Mouse (Mus musculus) heart, postnatal 0 days (tissue): ENCODE measurements around the gene Ctrl. TPM values are rescaled to one million over a fixed set of nuclear protein-coding genes. Genes with fewer than 3 reads are reported as not detected.

Experiments
- ATAC-seq: fragments of 200-750 bp; cut with Nextera tagmentation; 2 replicates; pipeline ENCODE4 v1.8.0; 2017; ENCODE audit warnings: low read depth, moderate number of reproducible peaks, moderate library complexity; ENCODE audit not compliant: insufficient read depth
- DNase-seq: peaks from one replicate; pipeline ENCODE4 v3.0.0-alpha.2; 2016; ENCODE audit warnings: low spot score
- H3K27ac ChIP-seq: fragments of 300-500 bp; sonication (generic); 2 replicates; pipeline ENCODE4 v1.5.1; 2014; ENCODE audit warnings: low read depth, mild to moderate bottlenecking
- H3K27me3 ChIP-seq: fragments of 300-500 bp; sonication (generic); 2 replicates; pipeline ENCODE4 v1.6.1; 2014; ENCODE audit warnings: low read length, mixed read lengths; ENCODE audit not compliant: control insufficient read depth, insufficient read depth
- H3K36me3 ChIP-seq: fragments of 300-500 bp; sonication (generic); replicated peaks from 2 replicates; pipeline ENCODE4 v1.6.1; 2014; ENCODE audit warnings: low read length, mixed read lengths; ENCODE audit not compliant: control insufficient read depth, insufficient read depth
- H3K4me1 ChIP-seq: fragments of 300-500 bp; sonication (generic); 2 replicates; pipeline ENCODE4 v1.6.1; 2014; ENCODE audit warnings: antibody characterized with exemption; ENCODE audit not compliant: control insufficient read depth, insufficient read depth
- H3K4me2 ChIP-seq: fragments of 300-500 bp; sonication (generic); 2 replicates; pipeline ENCODE4 v1.6.1; 2014; ENCODE audit warnings: low read depth, mild to moderate bottlenecking, low read length, moderate library complexity
- H3K4me3 ChIP-seq: fragments of 300-500 bp; sonication (generic); 2 replicates; pipeline ENCODE4 v1.5.1; 2014; ENCODE audit warnings: low read depth, low read length
- H3K9ac ChIP-seq: fragments of 300-500 bp; sonication (generic); replicated peaks from 2 replicates; pipeline ENCODE4 v1.6.1; 2014; ENCODE audit warnings: low read depth, low read length, mixed read lengths
- H3K9me3 ChIP-seq: fragments of 300-500 bp; sonication (generic); replicated peaks from 2 replicates; pipeline ENCODE4 v1.6.1; 2016; ENCODE audit warnings: low read length; ENCODE audit not compliant: control insufficient read depth
- CTCF ChIP-seq: IDR thresholded peaks from 2 replicates; pipeline ENCODE4 v1.5.1; 2016; ENCODE audit warnings: antibody characterized with exemption, control low read depth, low read depth
- EP300 ChIP-seq: IDR thresholded peaks from 2 replicates; pipeline ENCODE4 v1.6.1; 2016; ENCODE audit warnings: antibody characterized with exemption, low read depth
- WGBS: fragments of 180-500 bp; shearing (Covaris S2); extraction: QIAGEN DNeasy Blood & Tissue Kit; methylation state at CpG from one replicate; pipeline ENCODE4 v1.1.7; 2014; 5-methylcytosine and 5-hydroxymethylcytosine counted together
- polyA plus RNA-seq: library from polyadenylated mRNA; unstranded; fragments of >200 nt; fragmentation: Nextera tagmentation; extraction: Ambion mirVana; gene quantifications from 2 replicates; pipeline ENCODE4 v1.2.1, GENCODE M21; 2015
- total RNA-seq: library from RNA; depleted of rRNA; stranded (reverse); fragments of >200 nt; gene quantifications from 2 replicates; pipeline ENCODE4 v1.2.3, GENCODE M21; 2014; ENCODE audit warnings: low replicate concordance

Gene Ctrl
- total and polyA plus RNA-seq, 2 experiments from 2014 or later = 0.31 TPM; not detected in 1

DNA sequence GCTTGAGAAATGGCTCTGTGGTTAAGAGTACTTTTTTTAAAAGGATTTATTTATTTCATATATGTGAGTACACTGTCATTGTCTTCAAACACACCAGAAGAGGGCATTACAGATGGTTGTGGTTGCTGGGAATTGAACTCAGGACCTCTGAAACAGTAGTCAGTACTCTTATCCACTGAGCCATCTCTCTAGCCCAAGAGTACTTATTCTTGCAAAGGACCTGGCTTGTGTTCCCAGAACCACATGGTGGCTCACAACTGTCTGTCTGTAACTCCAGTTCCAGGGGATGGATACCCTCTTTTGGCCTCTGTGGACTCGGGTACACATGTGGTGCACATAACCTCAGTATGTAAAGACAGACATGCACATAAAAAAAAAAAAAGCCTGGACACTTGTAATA, 35.7 kb upstream of the Ctrl start:
- 69% methylated on average over 1 of the region's 1 CpGs for WGBS

GRCm38 (mm10) chr8:105966692-105967311, 33.1 kb upstream of the Ctrl start:
- no peak overlapping the region for H3K9ac ChIP-seq
- 14% methylated on average over 19 of the region's 19 CpGs for WGBS
- ATAC-seq = no peak; the same call in 1 of the 2 replicates

More for the DNA sequence above, 35.7 kb upstream of the Ctrl start:
- H3K27me3 ChIP-seq = no peaks in the 10 kb centered on the region
- H3K36me3 ChIP-seq = no peaks in the 10 kb centered on the region
- ATAC-seq = no peak
- DNase-seq = no peak
- H3K9ac ChIP-seq = no peak overlapping the region
- no peak overlapping the region for H3K4me2 ChIP-seq
- no peak overlapping the region for H3K27ac ChIP-seq
- no peaks in the 10 kb centered on the region for H3K9me3 ChIP-seq
- no peak for TF ChIP-seq CTCF
- no peak for TF ChIP-seq EP300
- peaks cover 19% of the 10 kb centered on the region for H3K4me1 ChIP-seq
- no peak overlapping the region for H3K4me3 ChIP-seq

GRCm38 (mm10) chr8:105965905-105966341, 32.3 kb upstream of the Ctrl start, which contains the start of gene Slc12a4:
Slc12a4 (minus strand) TSS chr8:105966097.
- Histone ChIP-seq H3K27me3 (no peaks in the 10 kb centered on the region), H3K4me1 (peaks cover 33% of the 10 kb centered on the region), H3K4me3 (peak within 1 kb of the TSS; percentile 87), H3K36me3 (no peaks in the 10 kb centered on the region), H3K4me2 (peak within 1 kb of the TSS; percentile 78), H3K9me3 (no peaks in the 10 kb centered on the region), H3K9ac (peak within 1 kb of the TSS; percentile 77), H3K27ac (peak within 1 kb of the TSS; percentile 95)
- TF ChIP-seq EP300 = 0 out of 2 replicates have a peak, but pooled peaks have one; percentile 44
- TF ChIP-seq CTCF = no peak
- ATAC-seq (peak; percentile 91), DNase-seq (peak; percentile 88)
- WGBS = under 1% methylated on average over 32 of the region's 47 CpGs

More at GRCm38 (mm10) chr8:105966692-105967311, 33.1 kb upstream of the Ctrl start:
- Histone ChIP-seq H3K4me1 (peaks cover 27% of the 10 kb centered on the region), H3K4me3 (peak overlapping the region; percentile 87), H3K27me3 (no peaks in the 10 kb centered on the region), H3K36me3 (no peaks in the 10 kb centered on the region), H3K4me2 (peak overlapping the region; percentile 78), H3K27ac (peak overlapping the region; percentile 95), H3K9me3 (no peaks in the 10 kb centered on the region)
- TF ChIP-seq EP300 (no peak), CTCF (no peak)
- DNase-seq = peak; percentile 46

GRCm38 (mm10) chr8:105965266-105965904, 31.7 kb upstream of the Ctrl start:
- Histone ChIP-seq H3K27me3 (no peaks in the 10 kb centered on the region), H3K9me3 (no peaks in the 10 kb centered on the region), H3K4me1 (peaks cover 33% of the 10 kb centered on the region), H3K9ac (peak overlapping the region; percentile 77), H3K36me3 (peaks cover 3% of the 10 kb centered on the region), H3K4me3 (peak overlapping the region; percentile 87), H3K4me2 (peak overlapping the region; percentile 78), H3K27ac (peak overlapping the region; percentile 95)
- WGBS = 2% methylated on average over 37 of the region's 40 CpGs
- no peak for TF ChIP-seq EP300
- peak; percentile 64 for ATAC-seq
- DNase-seq = peak; percentile 36

DNA sequence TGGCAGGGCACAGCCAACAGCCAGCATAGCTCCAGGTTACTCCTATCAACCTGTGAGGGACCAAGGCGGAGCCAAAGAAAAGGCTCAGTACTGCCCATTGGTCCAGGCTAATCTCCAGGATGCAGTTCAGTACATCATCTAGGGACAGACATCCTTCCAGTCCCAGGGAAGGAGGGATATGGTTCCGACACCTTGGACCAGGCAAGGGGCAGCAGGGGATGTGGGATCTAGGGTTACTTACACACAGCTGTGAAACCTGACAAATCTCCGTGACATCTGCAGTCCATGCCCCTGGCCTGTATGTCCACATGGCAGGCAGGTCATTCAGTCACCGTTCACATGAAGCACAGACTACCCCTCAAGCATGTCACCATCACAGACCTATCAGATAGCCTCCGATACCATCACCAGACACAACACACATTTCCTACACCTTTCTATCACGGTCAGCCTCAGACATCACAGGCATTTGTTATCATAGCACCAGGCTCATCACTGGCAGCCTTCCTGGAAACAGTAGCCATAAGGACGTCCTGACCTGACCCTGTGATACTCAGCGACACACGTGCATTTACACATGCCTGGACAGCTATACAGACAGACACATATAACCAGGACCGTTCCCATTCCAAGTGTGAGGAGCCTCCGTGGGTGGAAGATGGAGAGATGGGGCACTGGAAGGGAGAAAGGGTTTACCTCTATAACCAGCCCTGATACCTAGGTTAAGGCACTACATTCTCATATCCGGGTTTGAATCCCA, 31.0 kb upstream of the Ctrl start:
- Histone ChIP-seq H3K4me1 (peaks cover 33% of the 10 kb centered on the region), H3K27me3 (no peaks in the 10 kb centered on the region), H3K9ac (peak overlapping the region; percentile 77), H3K9me3 (no peaks in the 10 kb centered on the region), H3K36me3 (peaks cover 10% of the 10 kb centered on the region), H3K27ac (peak overlapping the region; percentile 95), H3K4me2 (peak overlapping the region; percentile 78), H3K4me3 (peak overlapping the region; percentile 87)
- DNase-seq = no peak
- ATAC-seq = no peak
- WGBS = 35% methylated on average over 12 of the region's 12 CpGs
- no peak for TF ChIP-seq EP300
- TF ChIP-seq CTCF = no peak
